Mouse (Mus musculus): ENCODE measurements around the gene Cdkal1. TPM values are rescaled to one million over a fixed set of nuclear protein-coding genes. Genes with fewer than 3 reads are reported as not detected.

Gene Cdkal1
- polyA plus RNA-seq, 2 experiments, result 10.8 to 29.8 TPM

DNA sequence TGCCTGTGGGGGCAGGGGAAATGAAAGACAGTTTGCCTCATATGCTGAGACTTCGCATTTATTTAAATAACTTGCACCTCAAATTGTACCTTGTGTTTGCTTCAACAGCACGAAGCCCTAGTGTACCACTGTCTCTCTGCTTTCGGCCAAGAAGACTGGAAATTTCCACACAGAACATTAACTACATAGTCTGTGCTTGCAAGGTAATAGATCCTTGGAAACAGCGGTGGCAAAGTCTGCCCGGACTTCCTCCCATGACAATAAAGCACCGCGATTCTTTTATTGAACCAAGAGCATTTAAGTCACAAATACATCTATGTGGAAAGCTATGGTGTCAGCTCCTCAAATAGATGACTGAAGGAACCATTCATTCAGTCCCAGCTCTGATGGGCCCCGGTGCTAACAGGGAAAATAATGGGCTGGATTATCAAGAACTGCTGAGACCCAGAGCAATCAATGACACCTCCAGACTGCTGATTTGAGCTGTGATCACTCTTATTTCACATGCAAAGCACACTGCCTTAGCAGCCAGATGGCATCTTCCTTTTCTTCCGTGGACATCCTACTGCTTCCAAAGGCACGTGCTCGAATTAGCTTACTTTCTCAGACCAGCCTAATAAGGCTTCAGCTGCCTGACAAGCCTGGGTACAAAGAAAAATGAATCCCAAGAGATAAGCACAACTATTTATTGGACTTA, 591.3 kb downstream of the Cdkal1 start:
- WGBS, result 76% methylated on average over 11 of the region's 11 CpGs
- DNase-seq (ENCODE audit: low spot score) (no peak), ATAC-seq (ENCODE audit: low FRiP score, low read depth) (no peak)
- Histone ChIP-seq H3K9me3 (ENCODE audit: control insufficient read depth, low read length) (no peaks in the 10 kb centered on the region), H3K9ac (ENCODE audit: low read depth, low read length, severe bottlenecking) (no peak overlapping the region), H3K4me3 (replicated peaks; ENCODE audit: low read length) (no peak overlapping the region), H3K4me1 (ENCODE audit: control insufficient read depth, insufficient read depth, low read length) (no peaks in the 10 kb centered on the region), H3K36me3 (ENCODE audit: control insufficient read depth, insufficient read depth, low read length) (no peaks in the 10 kb centered on the region), H3K4me2 (replicated peaks; ENCODE audit: low read depth, low read length, severe bottlenecking) (no peak overlapping the region), H3K27me3 (ENCODE audit: control insufficient read depth, insufficient read depth, low read length) (no peaks in the 10 kb centered on the region), H3K27ac (replicated peaks; ENCODE audit: low read depth, low read length) (no peak overlapping the region)
- TF ChIP-seq POLR2A (IDR thresholded peaks at IDR 0.05; ENCODE audit: borderline replicate concordance, extremely low read depth, insufficient read depth, insufficient read length), result no peak

DNA sequence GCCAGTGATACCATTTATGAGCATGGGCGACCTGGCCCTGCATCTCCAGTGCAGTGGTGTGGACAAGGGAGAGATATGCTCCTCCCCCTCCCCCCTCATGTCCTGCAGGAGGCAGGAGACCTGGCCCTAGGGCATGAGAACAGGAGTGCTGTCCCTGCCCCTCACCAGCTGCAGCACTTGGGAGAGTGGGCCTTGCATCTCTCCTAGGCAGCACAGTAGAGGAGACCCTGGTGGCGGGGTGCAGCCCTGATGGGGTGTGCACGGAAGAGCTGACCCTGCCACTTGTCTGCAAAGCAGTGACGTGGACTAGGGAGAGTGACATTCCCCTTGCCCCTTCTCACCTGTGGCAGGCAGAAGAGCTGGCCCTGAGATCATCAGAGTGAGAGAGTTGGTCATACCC, 593.3 kb downstream of the Cdkal1 start:
- H3K27ac ChIP-seq (replicated peaks; ENCODE audit: low read depth, low read length), result no peak overlapping the region
- H3K4me1 ChIP-seq (ENCODE audit: control insufficient read depth, insufficient read depth, low read length), result no peaks in the 10 kb centered on the region
- WGBS, result 71% methylated on average over 4 of the region's 4 CpGs
- DNase-seq (ENCODE audit: low spot score), result no peak
- H3K27me3 ChIP-seq (ENCODE audit: control insufficient read depth, insufficient read depth, low read length), result no peaks in the 10 kb centered on the region
- H3K4me2 ChIP-seq (replicated peaks; ENCODE audit: low read depth, low read length, severe bottlenecking), result no peak overlapping the region
- no peaks in the 10 kb centered on the region for H3K9me3 ChIP-seq (ENCODE audit: control insufficient read depth, low read length)
- H3K4me3 ChIP-seq (replicated peaks; ENCODE audit: low read length), result no peak overlapping the region
- H3K36me3 ChIP-seq (ENCODE audit: control insufficient read depth, insufficient read depth, low read length), result no peaks in the 10 kb centered on the region
- H3K9ac ChIP-seq (ENCODE audit: low read depth, low read length, severe bottlenecking), result no peak overlapping the region
- TF ChIP-seq POLR2A (IDR thresholded peaks at IDR 0.05; ENCODE audit: borderline replicate concordance, extremely low read depth, insufficient read depth, insufficient read length), result no peak
- no peak for ATAC-seq (ENCODE audit: low FRiP score, low read depth)

DNA sequence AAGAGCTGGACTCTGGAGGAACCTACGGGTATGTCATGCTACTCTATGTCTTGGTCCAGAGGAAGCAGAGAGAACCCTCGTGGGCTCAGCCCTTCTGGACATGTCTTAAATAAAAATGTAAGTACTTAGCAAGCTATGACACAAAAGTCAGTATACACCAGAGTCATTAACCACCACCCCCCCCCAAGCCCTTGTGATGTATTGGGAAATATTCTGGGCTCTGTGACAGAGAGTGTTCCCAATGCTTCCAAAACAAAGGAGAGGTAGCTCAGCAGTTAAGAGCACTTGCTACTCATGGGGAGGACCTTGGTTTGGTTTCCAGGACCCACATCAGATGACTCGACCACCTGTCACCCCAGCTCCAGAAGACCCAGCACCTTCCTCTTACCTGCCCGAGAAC, 606.9 kb downstream of the Cdkal1 start:
- Histone ChIP-seq H3K36me3 (ENCODE audit: control insufficient read depth, insufficient read depth, low read length) (no peaks in the 10 kb centered on the region), H3K4me3 (replicated peaks; ENCODE audit: low read length) (no peak overlapping the region), H3K4me1 (ENCODE audit: control insufficient read depth, insufficient read depth, low read length) (no peaks in the 10 kb centered on the region), H3K9ac (ENCODE audit: low read depth, low read length, severe bottlenecking) (no peak overlapping the region), H3K27ac (replicated peaks; ENCODE audit: low read depth, low read length) (no peak overlapping the region), H3K27me3 (ENCODE audit: control insufficient read depth, insufficient read depth, low read length) (no peaks in the 10 kb centered on the region), H3K9me3 (ENCODE audit: control insufficient read depth, low read length) (no peaks in the 10 kb centered on the region), H3K4me2 (replicated peaks; ENCODE audit: low read depth, low read length, severe bottlenecking) (no peak overlapping the region)
- DNase-seq (ENCODE audit: low spot score), result no peak
- TF ChIP-seq POLR2A (IDR thresholded peaks at IDR 0.05; ENCODE audit: borderline replicate concordance, extremely low read depth, insufficient read depth, insufficient read length), result no peak
- 79% methylated on average over 4 of the region's 4 CpGs for WGBS
- ATAC-seq (ENCODE audit: low FRiP score, low read depth), result no peak

DNA sequence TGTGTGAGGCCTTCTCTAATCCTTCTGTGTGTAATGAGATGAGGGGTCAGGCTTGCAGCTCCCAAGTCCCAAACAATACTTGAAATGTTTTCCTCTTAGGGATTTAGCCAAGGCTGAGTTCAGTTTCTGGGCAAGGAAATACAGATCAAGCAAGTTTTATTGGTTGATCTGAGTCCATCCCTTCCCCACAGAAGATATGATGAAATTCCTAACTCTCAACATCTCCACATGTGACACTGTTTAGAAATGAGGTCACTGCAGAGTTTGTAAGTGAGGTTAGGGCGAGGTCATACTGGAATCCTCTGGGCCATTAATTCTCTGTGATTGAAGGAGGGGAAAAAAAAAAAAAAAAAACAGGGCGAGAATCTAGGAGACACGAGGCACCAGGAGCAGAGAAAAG, 607.7 kb downstream of the Cdkal1 start:
- no peaks in the 10 kb centered on the region for H3K27me3 ChIP-seq (ENCODE audit: control insufficient read depth, insufficient read depth, low read length)
- H3K27ac ChIP-seq (replicated peaks; ENCODE audit: low read depth, low read length), result no peak overlapping the region
- no peaks in the 10 kb centered on the region for H3K36me3 ChIP-seq (ENCODE audit: control insufficient read depth, insufficient read depth, low read length)
- 66% methylated on average over 3 of the region's 3 CpGs for WGBS
- H3K9ac ChIP-seq (ENCODE audit: low read depth, low read length, severe bottlenecking), result no peak overlapping the region
- no peaks in the 10 kb centered on the region for H3K4me1 ChIP-seq (ENCODE audit: control insufficient read depth, insufficient read depth, low read length)
- DNase-seq (ENCODE audit: low spot score), result no peak
- no peak overlapping the region for H3K4me3 ChIP-seq (replicated peaks; ENCODE audit: low read length)
- no peaks in the 10 kb centered on the region for H3K9me3 ChIP-seq (ENCODE audit: control insufficient read depth, low read length)
- H3K4me2 ChIP-seq (replicated peaks; ENCODE audit: low read depth, low read length, severe bottlenecking), result no peak overlapping the region
- TF ChIP-seq POLR2A (IDR thresholded peaks at IDR 0.05; ENCODE audit: borderline replicate concordance, extremely low read depth, insufficient read depth, insufficient read length), result no peak
- no peak for ATAC-seq (ENCODE audit: low FRiP score, low read depth)

DNA sequence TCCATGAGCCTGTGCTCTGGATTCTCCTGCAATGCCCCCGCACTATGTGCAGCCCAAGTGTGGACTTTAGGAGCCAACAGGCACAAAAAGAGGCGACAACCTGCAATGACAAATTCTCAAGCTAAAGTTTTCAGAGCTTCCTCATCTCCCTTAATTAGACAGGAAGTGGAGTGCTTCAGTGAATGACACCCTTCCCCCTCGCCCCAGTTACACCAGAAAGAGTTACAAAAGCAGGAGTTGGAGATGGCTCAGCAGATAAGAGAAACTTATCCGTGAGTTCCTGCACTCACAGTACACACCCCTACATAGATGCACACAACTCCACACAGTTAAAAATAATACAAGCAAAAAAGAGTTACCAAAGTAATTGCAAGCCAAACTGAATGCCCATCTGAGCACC, 620.4 kb downstream of the Cdkal1 start:
- no peak overlapping the region for H3K4me2 ChIP-seq (replicated peaks; ENCODE audit: low read depth, low read length, severe bottlenecking)
- no peak for TF ChIP-seq POLR2A (IDR thresholded peaks at IDR 0.05; ENCODE audit: borderline replicate concordance, extremely low read depth, insufficient read depth, insufficient read length)
- no peak overlapping the region for H3K4me3 ChIP-seq (replicated peaks; ENCODE audit: low read length)
- no peaks in the 10 kb centered on the region for H3K4me1 ChIP-seq (ENCODE audit: control insufficient read depth, insufficient read depth, low read length)
- DNase-seq (ENCODE audit: low spot score) (no peak), ATAC-seq (ENCODE audit: low FRiP score, low read depth) (no peak)
- H3K27me3 ChIP-seq (ENCODE audit: control insufficient read depth, insufficient read depth, low read length), result no peaks in the 10 kb centered on the region
- H3K9me3 ChIP-seq (ENCODE audit: control insufficient read depth, low read length), result no peaks in the 10 kb centered on the region; the same call in 1 of the 2 replicates
- no peaks in the 10 kb centered on the region for H3K36me3 ChIP-seq (ENCODE audit: control insufficient read depth, insufficient read depth, low read length)
- no peak overlapping the region for H3K27ac ChIP-seq (replicated peaks; ENCODE audit: low read depth, low read length)
- H3K9ac ChIP-seq (ENCODE audit: low read depth, low read length, severe bottlenecking), result no peak overlapping the region
- 70% methylated on average over 4 of the region's 4 CpGs for WGBS

All from limb, embryonic 14.5 days (tissue).